Mouse (Mus musculus) cerebellum, postnatal 36 days (tissue): ENCODE measurements around the gene Dnmt3l.
A peak's percentile ranks its signal among the peaks of the same experiment; 100 is the strongest.
"Not testable (repeated sequence)": the region's sequence is repeated elsewhere in the genome, so short reads cannot be mapped to it uniquely, and the experiment has no call there.

Experiments
- DNase-seq, 2 experiments: peaks; one replicate each; pipeline ENCODE4 v3.0.0; 2021 to 2022; ENCODE audit warnings: mixed read lengths in 2 of 2

Gene Dnmt3l

DNA sequence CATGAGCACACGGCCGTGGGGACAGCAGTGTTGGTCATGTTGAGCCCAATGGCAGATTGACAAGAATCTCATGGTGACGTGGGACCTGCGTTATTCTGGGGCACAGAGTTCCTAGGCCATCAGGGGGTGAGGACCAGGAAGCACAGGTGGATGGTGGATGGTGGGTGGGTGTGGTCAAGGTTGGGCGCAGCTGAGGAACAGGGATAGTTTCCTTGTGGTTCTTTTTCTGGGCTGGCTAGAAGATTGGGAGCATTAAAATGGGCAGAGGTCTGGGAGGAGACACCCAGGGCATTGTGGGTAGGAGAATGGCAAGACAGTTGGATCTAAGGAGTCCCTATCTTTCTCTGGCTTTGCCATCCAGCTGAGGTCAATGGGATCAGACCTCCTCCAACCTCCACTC is at the start of gene Dnmt3l:
Gene Dnmt3l (plus strand): TSS at position 301 of the 400 bp plus-strand sequence.
- DNase-seq: no peak

DNA sequence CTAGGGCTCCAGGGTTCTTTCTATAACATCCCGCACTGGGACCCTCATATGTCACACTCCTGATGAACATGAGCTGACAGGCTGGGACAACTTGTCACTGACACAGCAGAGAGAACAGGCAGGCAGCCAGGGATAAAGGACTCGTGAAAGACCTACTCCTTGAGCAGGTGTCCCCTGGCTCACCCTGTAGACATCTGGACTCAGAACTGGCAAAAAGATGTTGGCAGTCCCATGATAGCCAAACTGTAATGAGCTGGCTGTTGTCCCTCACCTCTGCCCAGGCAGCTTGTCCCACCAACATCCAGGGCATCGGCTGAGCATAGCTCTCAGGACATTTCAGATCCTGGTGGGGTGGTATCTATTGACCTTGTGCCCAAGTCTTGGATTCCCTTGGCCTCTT is 46.1 kb upstream of the Dnmt3l start:
- no peak for DNase-seq

DNA sequence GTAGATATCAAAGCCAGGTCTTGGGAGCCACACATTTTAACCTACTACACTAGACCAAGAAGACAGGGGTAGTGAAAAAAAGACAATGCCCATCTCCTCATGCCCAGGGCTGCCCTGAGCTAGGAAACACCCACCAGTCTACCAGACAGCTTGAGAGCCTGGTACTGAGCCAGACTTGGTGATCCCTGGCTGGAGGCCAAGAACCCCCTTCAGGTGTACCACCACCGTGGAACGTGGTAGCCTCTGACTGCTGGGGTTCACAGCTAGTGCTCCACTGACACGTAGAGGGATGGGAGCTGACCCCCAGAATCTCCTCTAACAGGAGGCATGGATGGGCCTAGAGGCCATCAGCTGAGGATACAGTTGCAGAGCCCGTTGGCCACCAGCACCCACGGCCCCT is 41.5 kb upstream of the Dnmt3l start:
- no peak for DNase-seq

GRCm38 (mm10) chr10:78001796-78002195 is 40.0 kb upstream of the Dnmt3l start:
- no peak for DNase-seq

DNA sequence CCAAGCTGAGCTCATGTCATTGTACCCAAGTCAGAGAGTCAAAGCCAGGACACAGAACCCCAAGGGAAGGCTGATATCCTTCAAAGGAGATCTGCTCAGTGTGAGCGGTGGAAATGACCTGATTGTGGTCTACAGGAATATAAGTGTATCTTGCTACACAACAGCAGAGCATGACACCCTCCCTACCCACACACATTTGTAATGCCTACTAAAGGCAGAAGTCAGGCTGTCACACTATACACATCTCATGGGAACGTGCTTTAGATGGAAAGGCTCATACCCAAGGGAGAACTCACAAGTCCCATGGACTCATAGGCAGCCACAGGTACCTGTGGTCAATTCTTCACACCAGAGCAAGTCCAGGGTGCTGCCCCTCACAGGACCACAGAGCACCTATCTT is 39.4 kb upstream of the Dnmt3l start:
- DNase-seq: no peak

GRCm38 (mm10) chr10:78004479-78005100 is 37.2 kb upstream of the Dnmt3l start:
- DNase-seq: no peak

- no peak for DNase-seq
These were observed 35.8 kb upstream of the Dnmt3l start for GRCm38 (mm10) chr10:78005791-78006438.

- DNase-seq: no peak
These were observed 34.5 kb upstream of the Dnmt3l start for GRCm38 (mm10) chr10:78007203-78007602.

DNA sequence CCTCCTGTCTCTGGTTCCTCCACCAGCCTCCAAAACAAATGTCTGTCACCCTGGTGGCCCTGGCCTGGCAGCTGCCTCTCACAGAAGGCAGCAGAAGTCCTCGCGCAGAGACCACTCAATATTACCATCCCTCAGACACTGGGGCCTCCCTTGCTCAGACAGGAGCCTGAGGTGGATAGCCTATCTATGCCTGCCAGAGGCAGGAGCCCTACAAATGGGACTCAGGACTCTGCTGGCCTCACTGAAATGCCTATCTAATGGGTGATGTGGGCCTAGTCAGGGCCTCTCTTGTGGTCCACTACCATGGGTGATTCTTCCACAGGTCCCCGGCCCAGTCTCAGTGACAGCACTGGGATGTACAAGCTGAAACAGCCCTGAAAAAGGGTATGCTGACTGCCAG is 33.6 kb upstream of the Dnmt3l start:
- DNase-seq: no peak

DNA sequence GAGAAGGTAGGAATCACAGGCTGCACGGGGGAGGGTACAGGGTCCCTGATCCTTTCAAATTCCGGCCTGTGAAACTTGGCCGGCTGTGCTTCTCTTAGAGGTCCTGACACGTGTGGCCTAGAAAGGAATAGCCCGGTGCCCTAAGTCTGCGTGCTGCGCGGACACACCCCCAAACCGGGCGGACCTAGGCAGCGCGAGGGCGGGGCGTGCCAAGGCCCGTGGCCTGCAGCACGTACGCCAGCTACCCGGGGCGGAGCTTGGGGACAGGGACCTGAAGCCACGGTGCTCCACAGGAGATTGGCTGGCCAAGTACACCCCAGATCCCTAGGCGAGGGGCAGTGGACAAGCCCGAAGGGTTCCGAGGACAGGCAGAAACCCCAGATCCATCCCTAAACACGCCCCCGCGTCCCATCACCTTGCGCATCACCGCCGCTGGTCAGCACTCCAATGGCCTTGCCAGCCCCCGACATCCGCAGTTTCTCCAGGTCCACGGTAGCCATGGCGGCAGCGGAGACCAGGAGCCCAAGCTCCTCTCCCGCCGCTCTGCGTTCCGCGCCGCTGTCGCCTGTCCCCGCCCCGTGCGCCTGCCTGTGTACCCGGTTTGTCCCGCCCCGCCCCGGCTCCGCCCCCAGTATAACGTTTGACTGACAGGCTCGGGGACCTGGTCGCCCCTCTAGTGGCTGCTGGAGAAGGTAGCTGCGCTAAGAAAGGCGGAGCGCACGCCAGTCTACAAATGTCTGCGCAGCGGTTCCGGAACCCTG is 32.4 kb upstream of the Dnmt3l start:
- peak; percentile 91 to 95 for DNase-seq

DNA sequence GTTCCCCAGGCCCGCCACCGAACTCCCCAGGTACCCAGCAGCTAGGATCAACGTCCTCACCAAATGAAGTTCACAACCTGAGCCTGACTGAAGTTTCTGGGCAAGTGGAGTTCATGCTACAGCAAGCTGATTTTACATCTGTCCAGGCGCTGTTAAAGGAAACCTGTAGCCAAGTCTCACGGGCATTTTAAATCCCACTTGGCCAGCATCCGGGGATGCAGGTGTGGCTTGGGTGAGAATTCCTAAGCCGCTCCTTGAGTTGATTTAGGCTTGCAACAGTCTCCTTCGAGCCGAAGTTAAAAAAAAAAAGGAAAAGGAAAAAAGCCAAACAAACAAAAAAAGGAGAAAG is 31.8 kb upstream of the Dnmt3l start, which contains the start of gene Pfkl:
Gene Pfkl (minus strand): TSS at position 139 of the 349 bp plus-strand sequence.
- DNase-seq: no peak

GRCm38 (mm10) chr10:78010335-78010734 is 31.4 kb upstream of the Dnmt3l start:
- no peak for DNase-seq

- not testable (repeated sequence) for DNase-seq
These were observed 30.6 kb upstream of the Dnmt3l start for GRCm38 (mm10) chr10:78011116-78011515.

- DNase-seq: no peak
These were observed 28.9 kb upstream of the Dnmt3l start for GRCm38 (mm10) chr10:78012661-78013495.

- no peak for DNase-seq
These were observed 26.3 kb upstream of the Dnmt3l start for GRCm38 (mm10) chr10:78015489-78015888.

DNA sequence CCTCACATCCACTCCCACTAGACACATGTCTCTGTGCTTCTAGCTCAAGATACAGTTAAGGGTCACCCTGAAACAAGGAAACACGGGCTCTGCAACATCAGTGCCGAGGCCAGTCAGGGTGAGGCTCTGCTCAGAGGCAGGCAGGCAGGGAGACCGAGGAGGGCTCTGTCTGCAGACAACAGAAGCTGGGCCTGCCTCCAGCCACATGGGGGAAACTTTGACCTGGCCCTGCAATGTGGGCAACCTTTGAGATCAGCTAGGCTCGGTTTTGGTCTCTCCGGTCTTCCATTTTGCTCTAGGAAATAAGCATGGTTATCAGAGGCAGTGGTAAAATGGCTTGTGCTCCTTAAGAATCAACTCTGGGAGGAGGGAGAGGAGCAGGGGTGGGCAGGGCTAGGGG is 25.4 kb upstream of the Dnmt3l start:
- DNase-seq: no peak

DNA sequence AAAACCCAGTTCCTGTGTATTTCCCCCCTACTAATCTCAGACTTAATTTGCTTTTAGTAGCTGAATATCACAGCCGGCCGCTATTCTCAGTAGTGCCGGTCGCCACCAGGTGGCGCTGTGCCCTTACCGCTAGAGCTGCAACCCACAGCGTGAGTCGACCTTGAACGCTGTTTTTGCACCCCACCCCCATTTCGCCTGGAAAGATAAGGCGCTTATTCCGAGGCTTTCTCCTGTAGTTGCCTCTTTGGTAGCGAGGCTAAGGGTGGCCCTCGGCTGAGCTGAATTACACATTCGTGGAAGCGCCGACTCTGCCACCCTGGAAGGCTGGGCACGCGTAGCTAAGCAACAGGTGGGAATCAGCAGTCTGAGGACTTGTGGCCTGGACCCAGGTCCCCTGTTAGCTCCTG is 22.9 kb upstream of the Dnmt3l start:
- DNase-seq: peak; percentile 78 to 79

DNA sequence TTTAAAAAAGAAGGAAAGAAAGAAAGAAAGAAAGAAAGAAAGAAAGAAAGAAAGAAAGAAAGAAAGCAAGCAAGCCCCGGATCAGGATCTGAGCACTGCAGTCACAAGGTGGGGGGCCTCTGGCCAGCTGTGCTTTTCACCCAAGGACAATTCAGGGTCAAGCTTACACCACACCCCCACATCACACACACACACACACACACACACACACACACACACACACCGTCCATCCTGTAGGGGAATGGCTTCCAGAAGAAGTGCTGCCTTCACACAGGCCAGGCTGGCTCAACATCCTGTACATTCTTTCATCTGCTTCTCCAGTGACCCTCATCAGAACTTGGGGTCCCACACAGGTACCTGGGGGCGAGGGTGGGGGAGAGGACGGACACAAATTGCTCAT is 22.5 kb upstream of the Dnmt3l start:
- no peak for DNase-seq

GRCm38 (mm10) chr10:78019984-78020383 is 21.8 kb upstream of the Dnmt3l start:
- DNase-seq: not testable (repeated sequence)

DNA sequence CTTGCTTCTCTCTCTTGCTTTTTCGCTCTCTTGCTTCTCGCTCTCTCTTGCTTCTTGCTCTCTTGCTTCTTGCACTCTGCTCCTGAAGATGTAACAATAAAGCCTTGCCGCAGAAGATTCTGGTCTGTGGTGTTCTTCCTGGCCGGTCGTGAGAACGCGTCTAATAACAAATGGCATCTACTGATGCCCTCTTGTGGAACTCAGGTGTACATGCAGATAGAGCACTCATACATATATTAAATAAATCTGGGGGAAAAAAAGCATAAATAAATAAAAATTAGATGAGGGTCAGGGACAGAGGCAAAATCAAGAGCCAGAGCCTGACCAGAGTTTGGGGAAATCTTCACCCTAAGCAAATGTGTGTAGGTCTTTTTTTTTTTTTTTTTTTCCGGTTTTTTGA is 16.3 kb upstream of the Dnmt3l start:
- not testable (repeated sequence) for DNase-seq

- peak; percentile 72 to 76 for DNase-seq
These were observed 13.6 kb upstream of the Dnmt3l start for GRCm38 (mm10) chr10:78028129-78028528.

DNA sequence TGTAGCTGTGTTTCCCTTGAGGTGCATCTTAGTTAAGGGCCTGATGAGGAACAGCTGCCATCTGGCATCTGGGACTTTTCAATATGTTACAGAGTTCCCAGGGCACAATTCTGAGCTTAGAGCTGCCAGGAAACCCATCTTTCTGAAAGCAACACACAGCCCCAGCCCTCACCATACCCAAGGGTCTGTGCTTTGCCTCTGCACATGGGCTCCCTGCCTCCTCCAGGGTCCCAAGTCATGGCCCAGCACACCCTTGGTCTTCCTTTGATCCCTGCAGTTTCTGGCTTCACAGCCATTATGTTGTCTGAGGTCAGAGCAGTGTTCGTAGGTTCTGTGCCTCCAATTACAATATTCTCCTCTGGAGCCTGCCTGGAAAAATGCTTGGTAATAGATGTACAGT is 12.7 kb upstream of the Dnmt3l start:
- no peak for DNase-seq

GRCm38 (mm10) chr10:78031987-78032386 is 9.8 kb upstream of the Dnmt3l start:
- DNase-seq: no peak
